Mouse (Mus musculus): ENCODE data around the gene Ppp2r5c. TPM values are rescaled to one million over a fixed set of nuclear protein-coding genes. Genes with fewer than 3 reads are reported as not detected.
A peak's percentile ranks its signal among the peaks of the same experiment; 100 is the strongest.

Ppp2r5c gene
- polyA plus RNA-seq, 1 experiment from 2014 or later, result 146 TPM

GRCm38 (mm10) chr12:110494846-110495245, 47.9 kb downstream of the Ppp2r5c start:
- WGBS, result 72% methylated on average over 2 of the region's 2 CpGs

GRCm38 (mm10) chr12:110495260-110495659, 48.3 kb downstream of the Ppp2r5c start:
- no peak for ATAC-seq (ENCODE audit: low FRiP score, low read depth)
- WGBS, result 96% methylated on average over 8 of the region's 8 CpGs

More at GRCm38 (mm10) chr12:110494846-110495245, 47.9 kb downstream of the Ppp2r5c start:
- no peak overlapping the region for H3K4me3 ChIP-seq
- no peak overlapping the region for H3K9ac ChIP-seq
- no peaks in the 10 kb centered on the region for H3K9me3 ChIP-seq
- H3K27ac ChIP-seq, result no peak overlapping the region
- no peak for ATAC-seq (ENCODE audit: low FRiP score, low read depth)
- peaks cover 30% of the 10 kb centered on the region for H3K4me1 ChIP-seq
- H3K27me3 ChIP-seq, result no peaks in the 10 kb centered on the region
- H3K4me2 ChIP-seq (replicated peaks), result no peak overlapping the region
- peaks cover 18% of the 10 kb centered on the region for H3K36me3 ChIP-seq

GRCm38 (mm10) chr12:110496016-110496415, 49.1 kb downstream of the Ppp2r5c start:
- Histone ChIP-seq H3K27ac (no peak overlapping the region), H3K4me3 (no peak overlapping the region), H3K27me3 (no peaks in the 10 kb centered on the region), H3K4me1 (peaks cover 30% of the 10 kb centered on the region), H3K9me3 (no peaks in the 10 kb centered on the region), H3K9ac (no peak overlapping the region), H3K4me2 (replicated peaks) (no peak overlapping the region), H3K36me3 (peaks cover 15% of the 10 kb centered on the region)
- no peak for ATAC-seq (ENCODE audit: low FRiP score, low read depth)
- 53% methylated on average over 5 of the region's 5 CpGs for WGBS

More at GRCm38 (mm10) chr12:110495260-110495659, 48.3 kb downstream of the Ppp2r5c start:
- Histone ChIP-seq H3K27me3 (no peaks in the 10 kb centered on the region), H3K4me1 (peaks cover 30% of the 10 kb centered on the region), H3K9ac (no peak overlapping the region), H3K4me2 (replicated peaks) (no peak overlapping the region), H3K36me3 (peaks cover 17% of the 10 kb centered on the region), H3K27ac (no peak overlapping the region), H3K4me3 (no peak overlapping the region), H3K9me3 (no peaks in the 10 kb centered on the region)

- no peak overlapping the region for H3K4me3 ChIP-seq
- H3K4me2 ChIP-seq (replicated peaks), result no peak overlapping the region
- peaks cover 30% of the 10 kb centered on the region for H3K4me1 ChIP-seq
- no peak overlapping the region for H3K27ac ChIP-seq
- WGBS, result 46% methylated on average over 3 of the region's 3 CpGs
- H3K9ac ChIP-seq, result no peak overlapping the region
- no peak for ATAC-seq (ENCODE audit: low FRiP score, low read depth)
- no peaks in the 10 kb centered on the region for H3K27me3 ChIP-seq
- no peaks in the 10 kb centered on the region for H3K9me3 ChIP-seq
- peaks cover 10% of the 10 kb centered on the region for H3K36me3 ChIP-seq
These were observed 50.1 kb downstream of the Ppp2r5c start for GRCm38 (mm10) chr12:110497013-110497412.

- no peaks in the 10 kb centered on the region for H3K27me3 ChIP-seq
- H3K4me2 ChIP-seq (replicated peaks), result no peak overlapping the region
- WGBS, result 54% methylated on average over 8 of the region's 8 CpGs
- H3K9me3 ChIP-seq, result no peaks in the 10 kb centered on the region
- peaks cover 30% of the 10 kb centered on the region for H3K4me1 ChIP-seq
- ATAC-seq (ENCODE audit: low FRiP score, low read depth), result no peak
- H3K9ac ChIP-seq, result no peak overlapping the region; the same call in 1 of the 2 replicates
- H3K36me3 ChIP-seq, result peaks cover 10% of the 10 kb centered on the region
- no peak overlapping the region for H3K4me3 ChIP-seq
- peak overlapping the region; percentile 33; the same call in 1 of the 2 replicates for H3K27ac ChIP-seq
These were observed 50.6 kb downstream of the Ppp2r5c start for GRCm38 (mm10) chr12:110497485-110497884.

- Histone ChIP-seq H3K4me2 (replicated peaks) (no peak overlapping the region), H3K36me3 (peaks cover 10% of the 10 kb centered on the region), H3K27ac (no peak overlapping the region), H3K27me3 (no peaks in the 10 kb centered on the region), H3K4me3 (no peak overlapping the region), H3K4me1 (peaks cover 33% of the 10 kb centered on the region), H3K9ac (no peak overlapping the region), H3K9me3 (no peaks in the 10 kb centered on the region)
- no peak for ATAC-seq (ENCODE audit: low FRiP score, low read depth)
- 82% methylated on average over 22 of the region's 22 CpGs for WGBS
These were observed 51.6 kb downstream of the Ppp2r5c start for GRCm38 (mm10) chr12:110498283-110499224.

- Histone ChIP-seq H3K27ac (no peak overlapping the region), H3K4me1 (peaks cover 38% of the 10 kb centered on the region), H3K27me3 (no peaks in the 10 kb centered on the region), H3K9ac (no peak overlapping the region), H3K36me3 (peaks cover 7% of the 10 kb centered on the region), H3K4me3 (no peak overlapping the region), H3K4me2 (replicated peaks) (no peak overlapping the region), H3K9me3 (no peaks in the 10 kb centered on the region)
- WGBS, result 73% methylated on average over 14 of the region's 14 CpGs
- no peak for ATAC-seq (ENCODE audit: low FRiP score, low read depth)
These were observed 52.5 kb downstream of the Ppp2r5c start for GRCm38 (mm10) chr12:110499225-110499992.

GRCm38 (mm10) chr12:110500095-110500494, 53.2 kb downstream of the Ppp2r5c start:
- H3K27me3 ChIP-seq, result no peaks in the 10 kb centered on the region
- H3K27ac ChIP-seq, result no peak overlapping the region
- H3K4me1 ChIP-seq, result peaks cover 41% of the 10 kb centered on the region
- H3K9ac ChIP-seq, result no peak overlapping the region
- no peak for ATAC-seq (ENCODE audit: low FRiP score, low read depth)
- peaks cover 7% of the 10 kb centered on the region for H3K36me3 ChIP-seq
- no peak overlapping the region for H3K4me2 ChIP-seq (replicated peaks)
- no peaks in the 10 kb centered on the region for H3K9me3 ChIP-seq
- 91% methylated on average over 8 of the region's 8 CpGs for WGBS
- H3K4me3 ChIP-seq, result no peak overlapping the region

- Histone ChIP-seq H3K4me1 (peaks cover 34% of the 10 kb centered on the region), H3K4me3 (no peak overlapping the region), H3K4me2 (replicated peaks) (no peak overlapping the region), H3K27ac (no peak overlapping the region), H3K27me3 (no peaks in the 10 kb centered on the region), H3K9ac (no peak overlapping the region), H3K9me3 (no peaks in the 10 kb centered on the region), H3K36me3 (peaks cover 7% of the 10 kb centered on the region)
- whole genome bisulfite sequencing, result 65% methylated on average over 8 of the region's 8 CpGs
- ATAC-seq (ENCODE audit: low FRiP score, low read depth), result no peak
These were observed 56.7 kb downstream of the Ppp2r5c start for GRCm38 (mm10) chr12:110503406-110504144.

GRCm38 (mm10) chr12:110504145-110504490, 57.2 kb downstream of the Ppp2r5c start:
- Histone ChIP-seq H3K4me1 (peaks cover 33% of the 10 kb centered on the region), H3K4me2 (replicated peaks) (no peak overlapping the region), H3K9ac (no peak overlapping the region), H3K27ac (no peak overlapping the region), H3K4me3 (no peak overlapping the region), H3K36me3 (peaks cover 7% of the 10 kb centered on the region), H3K27me3 (no peaks in the 10 kb centered on the region), H3K9me3 (no peaks in the 10 kb centered on the region)
- no peak for ATAC-seq (ENCODE audit: low FRiP score, low read depth)
- 66% methylated on average over 9 of the region's 9 CpGs for WGBS

- no peak overlapping the region for H3K4me2 ChIP-seq (replicated peaks)
- peaks cover 40% of the 10 kb centered on the region for H3K4me1 ChIP-seq
- H3K4me3 ChIP-seq, result no peak overlapping the region
- H3K27ac ChIP-seq, result no peak overlapping the region
- 34% methylated on average over 3 of the region's 3 CpGs for WGBS
- H3K36me3 ChIP-seq, result peaks cover 4% of the 10 kb centered on the region
- H3K9me3 ChIP-seq, result no peaks in the 10 kb centered on the region
- no peak overlapping the region for H3K9ac ChIP-seq
- H3K27me3 ChIP-seq, result no peaks in the 10 kb centered on the region
- no peak for ATAC-seq (ENCODE audit: low FRiP score, low read depth)
These were observed 57.9 kb downstream of the Ppp2r5c start for GRCm38 (mm10) chr12:110504793-110505192.
